Mouse (Mus musculus) stomach, embryonic 14.5 days (tissue): ENCODE data around the gene Tardbp. TPM values are rescaled to one million over a fixed set of nuclear protein-coding genes. Genes with fewer than 3 reads are reported as not detected.
A peak's percentile ranks its signal among the peaks of the same experiment; 100 is the strongest.

Experiments
- ATAC-seq: fragments of 200-750 bp; cut with Nextera tagmentation; 2 replicates; pipeline ENCODE4 v1.8.0; 2017; ENCODE audit warnings: low read depth, moderate TSS enrichment; ENCODE audit not compliant: insufficient number of reproducible peaks, insufficient read depth, low FRiP score
- H3K27ac ChIP-seq: fragments of 300-500 bp; sonication (generic); 2 replicates; pipeline ENCODE4 v1.5.1; 2014; ENCODE audit warnings: mild to moderate bottlenecking, low read length, moderate library complexity, mixed read lengths
- H3K27me3 ChIP-seq: fragments of 300-500 bp; sonication (generic); 2 replicates; pipeline ENCODE4 v1.6.1; 2014; ENCODE audit warnings: low read length, control low read depth, mixed read lengths; ENCODE audit not compliant: control insufficient read depth, insufficient read depth
- H3K36me3 ChIP-seq: fragments of 300-500 bp; sonication (generic); 2 replicates; pipeline ENCODE4 v1.6.1; 2014; ENCODE audit warnings: mild to moderate bottlenecking, control low read depth, low read length, moderate library complexity, mixed read lengths; ENCODE audit not compliant: control insufficient read depth, insufficient read depth
- H3K4me1 ChIP-seq: fragments of 300-500 bp; sonication (generic); 2 replicates; pipeline ENCODE4 v1.6.1; 2014; ENCODE audit warnings: low read length, control low read depth, mixed read lengths; ENCODE audit not compliant: control insufficient read depth, insufficient read depth
- H3K4me2 ChIP-seq: fragments of 300-500 bp; sonication (generic); replicated peaks from 2 replicates; pipeline ENCODE4 v1.6.1; 2014; ENCODE audit warnings: low read depth, low read length, control low read depth
- H3K4me3 ChIP-seq: fragments of 300-500 bp; sonication (generic); 2 replicates; pipeline ENCODE4 v1.5.1; 2014; ENCODE audit warnings: low read depth, low read length, control low read depth
- H3K9ac ChIP-seq: fragments of 300-500 bp; sonication (generic); replicated peaks from 2 replicates; pipeline ENCODE4 v1.6.1; 2014; ENCODE audit warnings: low read depth, mild to moderate bottlenecking, control low read depth, low read length, moderate library complexity, mixed read lengths
- H3K9me3 ChIP-seq: fragments of 300-500 bp; sonication (generic); 2 replicates; pipeline ENCODE4 v1.6.1; 2016; ENCODE audit warnings: low read depth, low read length, control low read depth; ENCODE audit not compliant: control insufficient read depth
- WGBS: fragments of 180-500 bp; shearing (Covaris S2); extraction: QIAGEN DNeasy Blood & Tissue Kit; methylation state at CpG from one replicate; pipeline ENCODE4 v1.1.7; 2014; 5-methylcytosine and 5-hydroxymethylcytosine counted together
- polyA plus RNA-seq: library from polyadenylated mRNA; unstranded; fragments of >200 nt; fragmentation: Nextera tagmentation; extraction: Ambion mirVana; gene quantifications from 2 replicates; pipeline ENCODE4 v1.2.1, GENCODE M21; 2014

The Tardbp gene
- polyA plus RNA-seq = 154 and 159 TPM in 2 replicates

GRCm38 (mm10) chr4:148626623-148627185 is at the start of gene Tardbp:
Gene Tardbp (minus strand): TSS chr4:148627019.
- Histone ChIP-seq H3K4me2 (peak within 1 kb of the TSS; percentile 85), H3K4me1 (peaks cover 15% of the 10 kb centered on the region; the same call in 1 of the 2 replicates), H3K9me3 (no peaks in the 10 kb centered on the region), H3K4me3 (peak within 1 kb of the TSS; percentile 100), H3K27me3 (no peaks in the 10 kb centered on the region), H3K36me3 (peaks cover 32% of the 10 kb centered on the region), H3K9ac (peak within 1 kb of the TSS; percentile 99), H3K27ac (peak within 1 kb of the TSS; percentile 97)
- WGBS = under 1% methylated on average over 51 of the region's 51 CpGs
- ATAC-seq = peak; percentile 95

GRCm38 (mm10) chr4:148676188-148676960 is 49.6 kb upstream of the Tardbp start:
- peak; percentile 46 for ATAC-seq
- no peak overlapping the region for H3K4me2 ChIP-seq

GRCm38 (mm10) chr4:148675043-148675442 is 48.2 kb upstream of the Tardbp start:
- WGBS = 42% methylated on average over 7 of the region's 7 CpGs
- Histone ChIP-seq H3K4me1 (peaks cover 26% of the 10 kb centered on the region), H3K27me3 (no peaks in the 10 kb centered on the region), H3K36me3 (no peaks in the 10 kb centered on the region), H3K9ac (no peak overlapping the region), H3K9me3 (no peaks in the 10 kb centered on the region), H3K4me3 (no peak overlapping the region), H3K27ac (no peak overlapping the region), H3K4me2 (no peak overlapping the region)
- ATAC-seq = no peak

More at GRCm38 (mm10) chr4:148676188-148676960, 49.6 kb upstream of the Tardbp start:
- Histone ChIP-seq H3K9ac (no peak overlapping the region), H3K36me3 (no peaks in the 10 kb centered on the region), H3K4me1 (peaks cover 21% of the 10 kb centered on the region), H3K27me3 (no peaks in the 10 kb centered on the region), H3K27ac (no peak overlapping the region), H3K4me3 (no peak overlapping the region), H3K9me3 (no peaks in the 10 kb centered on the region)
- 36% methylated on average over 16 of the region's 16 CpGs for WGBS

- no peak overlapping the region; the same call in 1 of the 2 replicates for H3K4me2 ChIP-seq
- H3K36me3 ChIP-seq = no peaks in the 10 kb centered on the region
- no peaks in the 10 kb centered on the region for H3K9me3 ChIP-seq
- ATAC-seq = no peak
- peaks cover 18% of the 10 kb centered on the region for H3K4me1 ChIP-seq
- H3K27me3 ChIP-seq = no peaks in the 10 kb centered on the region
- H3K9ac ChIP-seq = no peak overlapping the region
- WGBS = 26% methylated on average over 16 of the region's 16 CpGs
- no peak overlapping the region for H3K27ac ChIP-seq
- no peak overlapping the region for H3K4me3 ChIP-seq
Observed at GRCm38 (mm10) chr4:148671230-148671947, 44.6 kb upstream of the Tardbp start.

GRCm38 (mm10) chr4:148667006-148667755 is 40.4 kb upstream of the Tardbp start:
- WGBS = 76% methylated on average over 15 of the region's 15 CpGs
- Histone ChIP-seq H3K4me2 (no peak overlapping the region), H3K9me3 (no peaks in the 10 kb centered on the region), H3K27me3 (no peaks in the 10 kb centered on the region), H3K4me1 (peaks cover 6% of the 10 kb centered on the region; the same call in 1 of the 2 replicates), H3K27ac (no peak overlapping the region), H3K4me3 (no peak overlapping the region), H3K36me3 (no peaks in the 10 kb centered on the region), H3K9ac (no peak overlapping the region)
- ATAC-seq = no peak

GRCm38 (mm10) chr4:148664021-148664420 is 37.2 kb upstream of the Tardbp start:
- ATAC-seq = no peak
- WGBS = 41% methylated on average over 6 of the region's 6 CpGs
- H3K27ac ChIP-seq = no peak overlapping the region
- H3K9me3 ChIP-seq = no peaks in the 10 kb centered on the region
- no peak overlapping the region for H3K9ac ChIP-seq
- H3K4me1 ChIP-seq = no peaks in the 10 kb centered on the region
- no peaks in the 10 kb centered on the region for H3K27me3 ChIP-seq
- H3K4me2 ChIP-seq = no peak overlapping the region
- no peak overlapping the region for H3K4me3 ChIP-seq
- H3K36me3 ChIP-seq = no peaks in the 10 kb centered on the region

- no peak for ATAC-seq
- 46% methylated on average over 7 of the region's 7 CpGs for WGBS
Observed at GRCm38 (mm10) chr4:148663326-148663725, 36.5 kb upstream of the Tardbp start.

More at GRCm38 (mm10) chr4:148663326-148663725, 36.5 kb upstream of the Tardbp start:
- H3K27me3 ChIP-seq = no peaks in the 10 kb centered on the region
- no peak overlapping the region for H3K4me2 ChIP-seq
- no peaks in the 10 kb centered on the region for H3K36me3 ChIP-seq
- no peaks in the 10 kb centered on the region for H3K9me3 ChIP-seq
- H3K9ac ChIP-seq = no peak overlapping the region
- no peak overlapping the region for H3K4me3 ChIP-seq
- no peaks in the 10 kb centered on the region for H3K4me1 ChIP-seq
- H3K27ac ChIP-seq = no peak overlapping the region
